Mouse (Mus musculus) activated CD4-positive, CD25-positive, alpha-beta regulatory T cell (primary cell): Measurements from ENCODE around the gene Gm3173. TPM values are rescaled to one million over a fixed set of nuclear protein-coding genes. Genes with fewer than 3 reads are reported as not detected.

ENCODE experiments used
- polyA plus RNA-seq, 2 experiments: library from polyadenylated mRNA; unstranded; fragments of 100-300 nt; shearing (Covaris generic); gene quantifications; one replicate each; pipeline ENCODE4 v1.2.1; 2017

The Gm3173 gene
- not detected for polyA plus RNA-seq

DNA sequence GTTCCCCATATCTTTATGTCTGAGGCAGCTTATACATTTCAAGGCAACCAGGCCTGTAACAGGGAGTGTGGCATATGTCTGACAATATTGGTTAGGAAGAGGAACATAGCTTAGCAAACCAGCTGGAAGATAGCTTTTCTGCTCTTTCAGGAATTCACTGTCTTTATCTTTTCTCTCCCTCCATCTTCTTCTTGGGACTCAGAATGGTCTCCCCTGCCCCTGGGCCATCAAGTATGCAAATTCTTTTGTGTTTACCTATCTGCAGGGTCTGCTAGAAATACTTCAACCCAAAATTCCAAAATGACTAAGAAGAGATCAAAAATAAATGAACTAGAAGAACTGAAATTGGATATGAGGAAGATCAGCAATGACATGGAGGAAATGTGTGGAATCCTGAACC, at the start of gene Gm3173:
Gene Gm3173, plus strand, starts transcription at position 301 of the 400 bp plus-strand sequence.

DNA sequence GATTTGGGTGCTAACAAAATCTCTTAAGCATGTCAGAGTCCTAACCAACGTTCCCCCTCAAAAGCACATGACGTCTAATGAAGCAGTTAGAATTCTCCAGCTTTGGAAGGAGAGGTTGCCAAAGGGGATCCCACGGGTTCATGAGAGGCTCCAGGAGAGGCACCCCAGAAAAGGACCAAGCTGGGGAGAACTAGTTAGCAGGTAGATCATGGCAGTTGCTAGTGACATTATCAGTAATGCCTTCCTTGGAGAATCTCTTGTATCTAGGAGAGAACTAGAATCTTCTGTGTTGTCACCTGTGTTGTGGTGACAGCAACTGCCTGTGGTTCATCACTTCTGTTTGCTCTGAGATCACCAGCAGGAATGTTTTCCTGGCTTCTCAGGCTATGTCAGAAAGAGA, 33.6 kb upstream of the Gm3173 start, which contains the start of gene Gm3159:
Gene Gm3159, plus strand, starts transcription at position 301 of the 400 bp plus-strand sequence.

DNA sequence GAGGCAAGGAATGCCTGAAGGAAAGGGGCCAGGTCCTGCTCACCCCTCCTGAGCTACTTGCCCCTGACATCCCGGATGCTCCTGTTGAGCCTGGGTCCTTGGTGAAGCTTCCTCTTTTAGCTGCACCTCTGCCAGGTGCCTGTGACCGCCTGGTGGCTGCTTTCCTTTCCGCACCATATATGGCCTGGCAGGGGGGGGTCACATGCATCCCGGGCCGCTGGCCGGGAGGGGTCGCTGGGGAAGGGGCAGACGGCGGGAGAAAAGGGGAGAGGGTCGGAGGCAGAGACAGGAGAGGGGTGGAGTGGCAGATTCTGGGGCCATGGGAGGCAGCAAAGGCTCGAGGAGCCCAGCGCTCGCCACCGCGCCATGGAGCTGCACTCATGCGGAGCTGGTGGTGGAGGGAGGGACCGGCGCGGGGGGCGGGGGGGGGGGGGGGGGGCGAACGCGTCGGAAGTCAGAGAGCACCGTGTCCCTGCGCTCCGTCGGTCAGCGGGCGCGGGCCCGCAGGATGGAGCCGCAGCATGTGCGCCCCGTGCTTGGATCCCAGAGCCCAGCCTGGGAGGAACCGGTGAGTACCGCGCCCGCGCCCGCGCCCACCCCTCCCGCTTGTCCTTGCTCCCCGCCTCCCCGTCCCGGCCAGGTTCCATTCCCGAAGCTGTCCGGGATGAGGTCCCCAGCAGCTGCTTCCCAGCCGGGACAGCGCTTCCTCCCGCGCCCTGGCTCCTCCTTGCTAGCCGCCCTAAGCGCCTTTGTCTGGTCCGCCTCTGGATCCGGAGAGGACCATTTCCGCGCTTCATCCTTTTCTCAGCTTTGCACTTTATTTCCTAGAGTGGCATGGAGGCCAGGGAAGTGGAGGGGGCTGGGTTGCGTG, 15.6 kb upstream of the Gm3173 start, which contains the start of gene Gm3164:
Gene Gm3164, plus strand, starts transcription at position 484 of the 871 bp plus-strand sequence.

DNA sequence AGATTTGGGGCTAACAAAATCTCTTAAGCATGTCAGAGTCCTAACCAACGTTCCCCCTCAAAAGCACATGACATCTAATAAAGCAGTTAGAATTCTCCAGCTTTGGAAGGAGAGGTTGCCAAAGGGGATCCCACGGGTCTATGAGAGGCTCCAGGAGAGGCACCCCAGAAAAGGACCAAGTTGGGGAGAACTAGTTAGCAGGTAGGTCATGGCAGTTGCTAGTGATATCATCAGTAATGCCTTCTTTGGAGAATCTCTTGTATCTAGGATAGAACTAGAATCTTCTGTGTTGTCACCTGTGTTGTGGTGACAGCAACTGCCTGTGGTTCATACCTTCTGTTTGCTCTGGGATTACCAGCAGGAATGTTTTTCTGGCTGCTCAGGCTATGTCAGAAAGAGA, 50.7 kb downstream of the Gm3173 start, which contains the start of gene Gm3182:
Gene Gm3182, plus strand, starts transcription at position 301 of the 400 bp plus-strand sequence.

DNA sequence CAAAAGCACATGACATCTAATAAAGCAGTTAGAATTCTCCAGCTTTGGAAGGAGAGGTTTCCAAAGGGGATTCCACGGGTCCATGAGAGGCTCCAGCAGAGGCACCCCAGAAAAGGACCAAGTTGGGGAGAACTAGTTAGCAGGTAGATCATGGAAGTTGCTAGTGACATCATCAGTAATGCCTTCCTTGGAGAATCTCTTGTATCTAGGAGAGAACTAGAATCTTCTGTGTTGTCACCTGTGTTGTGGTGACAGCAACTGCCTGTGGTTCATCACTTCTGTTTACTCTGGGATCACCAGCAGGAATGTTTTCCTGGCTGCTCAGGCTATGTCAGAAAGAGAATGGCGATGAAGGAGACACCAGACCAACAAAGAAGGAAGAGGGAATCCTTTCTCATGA, 124.3 kb downstream of the Gm3173 start, which contains the start of gene Gm3047:
Gene Gm3047, plus strand, starts transcription at position 301 of the 400 bp plus-strand sequence.

Other genes with a start within 250 kb of the Gm3173 start
- gene Gm2974, start 248.4 kb upstream of the Gm3173 start, polyA plus RNA-seq = 1 to 10 TPM in 1 of 2 experiments, not detected in 1; 1.9 TPM
- not detected for gene Gm3138, start 181.4 kb upstream of the Gm3173 start, polyA plus RNA-seq
- under 1 TPM in 1 of 2 experiments, not detected in 1; 0.25 TPM for gene Gm3149, start 113.7 kb upstream of the Gm3173 start, polyA plus RNA-seq
- gene 2610042L04Rik, start 96.2 kb upstream of the Gm3173 start, polyA plus RNA-seq = 1 to 10 TPM in 1 of 2 experiments, under 1 TPM in 1; 0.97 to 5.0 TPM
- gene Gm3159, start 33.5 kb upstream of the Gm3173 start, polyA plus RNA-seq = under 1 TPM in 1 of 2 experiments, not detected in 1; 0.16 TPM
- 1 to 10 TPM in 1 of 2 experiments, under 1 TPM in 1; 0.87 to 1.6 TPM for gene Gm3164, start 15.5 kb upstream of the Gm3173 start, polyA plus RNA-seq
- gene Gm3182, start 50.8 kb downstream of the Gm3173 start, polyA plus RNA-seq = under 1 TPM in 1 of 2 experiments, not detected in 1; 0.23 TPM
- under 1 TPM in 1 of 2 experiments, not detected in 1; 0.36 TPM for gene Gm3047, start 124.4 kb downstream of the Gm3173 start, polyA plus RNA-seq
- gene Gm8159, start 201.4 kb downstream of the Gm3173 start, polyA plus RNA-seq = not detected
- not detected for gene Gm3239, start 233.2 kb downstream of the Gm3173 start, polyA plus RNA-seq